Mouse (Mus musculus) stomach, postnatal 0 days (tissue): ENCODE measurements around the gene Srgap2. TPM values are rescaled to one million over a fixed set of nuclear protein-coding genes. Genes with fewer than 3 reads are reported as not detected.

Experiments used
- ATAC-seq: fragments of 200-750 bp; cut with Nextera tagmentation; 2 replicates; pipeline ENCODE4 v1.8.0; 2017; ENCODE audit not compliant: low FRiP score, low TSS enrichment
- DNase-seq: peaks from one replicate; pipeline ENCODE4 v3.0.0-alpha.2; 2016; ENCODE audit warnings: low spot score
- H3K27ac ChIP-seq: fragments of 300-500 bp; sonication (generic); replicated peaks from 2 replicates; pipeline ENCODE4 v1.5.1; 2014; ENCODE audit warnings: mild to moderate bottlenecking, control low read depth
- H3K27me3 ChIP-seq: fragments of 300-500 bp; sonication (generic); 2 replicates; pipeline ENCODE4 v1.6.1; 2014; ENCODE audit warnings: low read length; ENCODE audit not compliant: control insufficient read depth, insufficient read depth
- H3K36me3 ChIP-seq: fragments of 300-500 bp; sonication (generic); 2 replicates; pipeline ENCODE4 v1.6.1; 2014; ENCODE audit warnings: low read length, mixed read lengths; ENCODE audit not compliant: control insufficient read depth, insufficient read depth
- H3K4me1 ChIP-seq: fragments of 300-500 bp; sonication (generic); replicated peaks from 2 replicates; pipeline ENCODE4 v1.6.1; 2014; ENCODE audit warnings: antibody characterized with exemption; ENCODE audit not compliant: control insufficient read depth, insufficient read depth
- H3K4me2 ChIP-seq: fragments of 300-500 bp; sonication (generic); replicated peaks from 2 replicates; pipeline ENCODE4 v1.6.1; 2014; ENCODE audit warnings: low read depth, mild to moderate bottlenecking, control low read depth, moderate library complexity
- H3K4me3 ChIP-seq: fragments of 300-500 bp; sonication (generic); 2 replicates; pipeline ENCODE4 v1.5.1; 2014; ENCODE audit warnings: low read depth, low read length, control low read depth
- H3K9ac ChIP-seq: fragments of 300-500 bp; sonication (generic); 2 replicates; pipeline ENCODE4 v1.6.1; 2014; ENCODE audit warnings: mild to moderate bottlenecking, low read length, control low read depth, mixed read lengths
- H3K9me3 ChIP-seq: fragments of 300-500 bp; sonication (generic); 2 replicates; pipeline ENCODE4 v1.6.1; 2016; ENCODE audit warnings: low read length; ENCODE audit not compliant: control insufficient read depth
- CTCF ChIP-seq: IDR thresholded peaks from 2 replicates; pipeline ENCODE4 v1.5.1; 2016; ENCODE audit warnings: antibody characterized with exemption, low read depth, mild to moderate bottlenecking, moderate library complexity
- EP300 ChIP-seq: optimal IDR thresholded peaks from 2 replicates; pipeline ENCODE3; 2016; ENCODE audit warnings: antibody characterized with exemption
- WGBS: fragments of 180-500 bp; shearing (Covaris S2); extraction: QIAGEN DNeasy Blood & Tissue Kit; methylation state at CpG from one replicate; pipeline ENCODE4 v1.1.7; 2014; 5-methylcytosine and 5-hydroxymethylcytosine counted together
- polyA plus RNA-seq: library from polyadenylated mRNA; unstranded; fragments of >200 nt; fragmentation: Nextera tagmentation; extraction: Ambion mirVana; gene quantifications from 2 replicates; pipeline ENCODE4 v1.2.1, GENCODE M21; 2015

Gene Srgap2
- polyA plus RNA-seq, 1 experiment from 2014 or later: 7.7 TPM

- no peak for DNase-seq
- H3K4me1 ChIP-seq: no peaks in the 10 kb centered on the region
- WGBS: 48% methylated on average over 1 of the region's 1 CpGs
Measured at GRCm38 (mm10) chr1:131501681-131502080, 25.5 kb downstream of the Srgap2 start.

DNA sequence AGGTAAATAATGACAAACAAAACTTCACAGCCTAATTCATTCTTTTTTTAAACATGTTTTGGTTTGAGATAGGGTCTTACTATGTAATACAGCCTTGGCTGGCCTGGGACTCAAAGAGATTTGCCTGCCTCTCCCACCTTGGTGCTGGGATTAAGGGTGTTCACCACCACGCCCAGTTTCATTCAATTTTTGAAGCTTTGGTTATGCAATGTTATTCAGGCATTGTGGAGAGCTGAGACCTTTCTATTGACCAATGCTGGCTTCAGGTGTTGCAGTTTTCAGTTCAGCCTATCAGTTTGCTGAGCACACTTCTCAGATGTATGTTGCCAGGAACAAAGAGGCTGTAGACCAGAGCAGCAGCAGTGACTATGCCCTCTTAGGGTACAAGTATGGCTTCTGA, 28.9 kb downstream of the Srgap2 start:
- no peak overlapping the region for H3K4me2 ChIP-seq

More at GRCm38 (mm10) chr1:131501681-131502080, 25.5 kb downstream of the Srgap2 start:
- TF ChIP-seq CTCF (no peak), EP300 (peak; percentile 33)
- no peak overlapping the region for H3K9ac ChIP-seq
- ATAC-seq: no peak
- no peak overlapping the region for H3K4me3 ChIP-seq
- no peak overlapping the region for H3K4me2 ChIP-seq
- H3K27ac ChIP-seq: peak overlapping the region; percentile 49; the same call in 1 of the 2 replicates
- no peaks in the 10 kb centered on the region for H3K36me3 ChIP-seq
- H3K27me3 ChIP-seq: no peaks in the 10 kb centered on the region
- H3K9me3 ChIP-seq: no peaks in the 10 kb centered on the region

DNA sequence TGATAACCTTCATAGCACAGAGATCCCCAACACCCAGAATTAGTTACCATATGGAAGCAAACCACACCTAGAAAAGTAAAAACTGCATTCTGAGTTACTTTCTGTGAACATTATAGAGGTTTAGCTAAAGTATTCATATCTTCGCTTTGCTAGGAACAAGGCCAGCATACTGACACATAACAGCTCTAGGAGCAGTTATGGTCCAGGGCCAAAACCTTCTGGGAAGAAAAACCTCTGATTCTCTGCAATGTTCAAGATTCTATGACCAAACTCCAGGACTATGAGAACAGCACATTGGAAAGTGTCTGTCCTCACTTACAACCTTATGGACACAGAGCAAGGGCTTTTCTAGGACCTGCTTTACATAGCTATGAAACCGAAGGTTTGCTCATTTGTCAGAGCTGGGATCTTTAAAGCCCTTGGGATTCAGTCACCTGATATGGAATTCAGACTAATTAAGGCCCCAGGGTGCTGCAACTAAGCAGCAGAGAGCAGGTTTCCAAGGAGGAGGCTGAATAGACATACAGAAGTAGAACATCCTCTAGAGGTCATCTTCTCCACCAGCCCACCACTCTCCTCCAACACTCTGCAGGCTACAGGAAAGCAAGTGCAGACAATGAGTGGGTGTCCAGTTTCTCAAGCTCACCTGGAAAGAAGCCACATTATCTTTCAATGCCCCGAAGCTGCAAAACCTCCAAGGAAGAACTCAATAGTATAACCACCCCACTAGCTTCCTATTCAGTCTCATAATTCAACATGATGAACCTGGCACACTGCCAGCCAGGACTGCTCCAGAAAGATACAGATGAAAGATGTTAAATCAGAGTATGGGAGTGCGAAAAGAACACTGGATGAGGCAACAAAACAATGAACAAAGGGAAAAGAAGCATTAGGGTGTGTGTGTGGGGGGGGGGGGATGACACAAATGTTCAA, 32.9 kb downstream of the Srgap2 start:
- Histone ChIP-seq H3K27ac (no peak overlapping the region), H3K27me3 (no peaks in the 10 kb centered on the region), H3K4me2 (no peak overlapping the region), H3K9me3 (no peaks in the 10 kb centered on the region), H3K4me3 (no peak overlapping the region), H3K9ac (no peak overlapping the region), H3K36me3 (no peaks in the 10 kb centered on the region), H3K4me1 (no peaks in the 10 kb centered on the region; the same call in 1 of the 2 replicates)
- TF ChIP-seq CTCF: no peak
- no peak for TF ChIP-seq EP300
- whole genome bisulfite sequencing: 50% methylated on average over 4 of the region's 4 CpGs
- no peak for ATAC-seq
- DNase-seq: no peak

More for the DNA sequence above, 28.9 kb downstream of the Srgap2 start:
- Histone ChIP-seq H3K4me1 (no peaks in the 10 kb centered on the region; the same call in 1 of the 2 replicates), H3K4me3 (no peak overlapping the region), H3K9me3 (no peaks in the 10 kb centered on the region), H3K27ac (no peak overlapping the region), H3K36me3 (no peaks in the 10 kb centered on the region), H3K27me3 (no peaks in the 10 kb centered on the region), H3K9ac (no peak overlapping the region)
- TF ChIP-seq EP300 (no peak), CTCF (no peak)
- no peak for ATAC-seq
- no peak for DNase-seq
- WGBS: 77% methylated on average over 1 of the region's 1 CpGs

DNA sequence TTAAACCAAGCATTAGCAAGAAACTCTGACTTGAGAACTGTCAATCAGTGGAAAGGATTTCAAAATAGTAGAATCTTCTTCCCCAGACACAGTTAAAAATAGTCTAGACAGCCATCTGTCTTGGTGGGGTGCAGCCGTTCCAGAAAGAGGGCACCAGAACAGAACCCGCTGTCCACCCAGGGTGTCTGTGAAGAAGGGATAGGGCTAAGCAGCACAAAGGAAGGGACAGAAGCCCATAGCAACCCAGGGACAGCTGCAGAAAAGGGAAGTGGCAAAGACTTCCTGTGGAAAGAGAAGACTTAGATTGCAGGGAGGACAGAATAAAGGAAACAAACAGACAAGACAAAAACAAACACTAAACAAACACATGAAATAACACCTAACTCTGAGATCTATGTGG, 34.8 kb downstream of the Srgap2 start:
- Histone ChIP-seq H3K9me3 (no peaks in the 10 kb centered on the region), H3K27ac (no peak overlapping the region), H3K9ac (no peak overlapping the region), H3K27me3 (no peaks in the 10 kb centered on the region), H3K4me3 (no peak overlapping the region), H3K4me2 (no peak overlapping the region), H3K4me1 (no peaks in the 10 kb centered on the region; the same call in 1 of the 2 replicates), H3K36me3 (no peaks in the 10 kb centered on the region)
- TF ChIP-seq EP300 (no peak), CTCF (no peak)
- ATAC-seq: no peak
- WGBS: 67% methylated on average over 2 of the region's 2 CpGs
- no peak for DNase-seq

- Histone ChIP-seq H3K4me1 (no peaks in the 10 kb centered on the region; the same call in 1 of the 2 replicates), H3K27me3 (no peaks in the 10 kb centered on the region), H3K9me3 (no peaks in the 10 kb centered on the region), H3K4me3 (no peak overlapping the region), H3K9ac (no peak overlapping the region), H3K36me3 (no peaks in the 10 kb centered on the region), H3K4me2 (no peak overlapping the region), H3K27ac (no peak overlapping the region)
- TF ChIP-seq EP300: no peak
- no peak for TF ChIP-seq CTCF
- WGBS: 42% methylated on average over 4 of the region's 4 CpGs
- no peak for DNase-seq
- no peak for ATAC-seq
Measured at GRCm38 (mm10) chr1:131491579-131491978, 35.6 kb downstream of the Srgap2 start.

GRCm38 (mm10) chr1:131489312-131489711, 37.8 kb downstream of the Srgap2 start:
- no peak overlapping the region for H3K9ac ChIP-seq

More at GRCm38 (mm10) chr1:131489312-131489711, 37.8 kb downstream of the Srgap2 start:
- Histone ChIP-seq H3K27ac (no peak overlapping the region), H3K36me3 (no peaks in the 10 kb centered on the region), H3K4me3 (no peak overlapping the region), H3K27me3 (no peaks in the 10 kb centered on the region), H3K4me2 (no peak overlapping the region), H3K4me1 (no peaks in the 10 kb centered on the region; the same call in 1 of the 2 replicates), H3K9me3 (no peaks in the 10 kb centered on the region)
- WGBS: 77% methylated on average over 3 of the region's 3 CpGs
- TF ChIP-seq CTCF (no peak), EP300 (no peak)
- ATAC-seq (no peak), DNase-seq (no peak)
